Mouse (Mus musculus) lung, postnatal 10 days (tissue): ENCODE measurements around the gene Atp6v1f.

ENCODE experiments used
- DNase-seq: peaks from one replicate; pipeline ENCODE4 v3.0.0; 2021

Gene Atp6v1f

GRCm38 (mm10) chr6:29467583-29468354, at the start of gene Atp6v1f:
Gene Atp6v1f (plus strand): TSS chr6:29467718.
- DNase-seq, result peak; percentile 95

GRCm38 (mm10) chr6:29420596-29420995, 46.9 kb upstream of the Atp6v1f start:
- DNase-seq, result no peak

GRCm38 (mm10) chr6:29425118-29425517, 42.4 kb upstream of the Atp6v1f start:
- no peak for DNase-seq

GRCm38 (mm10) chr6:29426331-29426730, 41.2 kb upstream of the Atp6v1f start:
- no peak for DNase-seq

- DNase-seq, result no peak
Observed at GRCm38 (mm10) chr6:29428171-29428570, 39.3 kb upstream of the Atp6v1f start.

- DNase-seq, result no peak
Observed at GRCm38 (mm10) chr6:29430681-29431420, 36.7 kb upstream of the Atp6v1f start.

- no peak for DNase-seq
Observed at GRCm38 (mm10) chr6:29431473-29431872, 36.0 kb upstream of the Atp6v1f start.

GRCm38 (mm10) chr6:29432156-29432555, 35.4 kb upstream of the Atp6v1f start:
- no peak for DNase-seq

- DNase-seq, result no peak
Observed at GRCm38 (mm10) chr6:29432676-29433037, 34.9 kb upstream of the Atp6v1f start.

- DNase-seq, result peak; percentile 43
Observed at GRCm38 (mm10) chr6:29433038-29433803, 34.3 kb upstream of the Atp6v1f start, which contains the start of gene Flnc. Gene Flnc (plus strand): TSS chr6:29433256.

- DNase-seq, result peak; percentile 37
Observed at GRCm38 (mm10) chr6:29433804-29434795, 33.4 kb upstream of the Atp6v1f start.

GRCm38 (mm10) chr6:29434911-29435691, 32.4 kb upstream of the Atp6v1f start:
- peak; percentile 62 for DNase-seq

- DNase-seq, result peak; percentile 46
Observed at GRCm38 (mm10) chr6:29435940-29436451, 31.5 kb upstream of the Atp6v1f start.

- peak; percentile 75 for DNase-seq
Observed at GRCm38 (mm10) chr6:29436461-29436934, 31.0 kb upstream of the Atp6v1f start.

GRCm38 (mm10) chr6:29439251-29439650, 28.3 kb upstream of the Atp6v1f start:
- DNase-seq, result peak; percentile 21

GRCm38 (mm10) chr6:29439789-29440188, 27.7 kb upstream of the Atp6v1f start:
- DNase-seq, result no peak

GRCm38 (mm10) chr6:29444773-29445172, 22.7 kb upstream of the Atp6v1f start:
- DNase-seq, result peak; percentile 55

GRCm38 (mm10) chr6:29445354-29445753, 22.2 kb upstream of the Atp6v1f start:
- peak; percentile 54 for DNase-seq

GRCm38 (mm10) chr6:29449858-29450257, 17.7 kb upstream of the Atp6v1f start:
- DNase-seq, result no peak

- no peak for DNase-seq
Observed at GRCm38 (mm10) chr6:29450667-29451066, 16.9 kb upstream of the Atp6v1f start.

- DNase-seq, result no peak
Observed at GRCm38 (mm10) chr6:29461502-29461901, 6.0 kb upstream of the Atp6v1f start.
